Mouse (Mus musculus) megakaryocyte, embryonic 14.5 days (primary cell): ENCODE results near the gene Akirin1.

Experiments
- FLI1 ChIP-seq: IDR thresholded peaks from 2 replicates; pipeline ENCODE4 v1.6.1; 2012; ENCODE audit warnings: low read length, inconsistent platforms, mixed read lengths
- GATA1 ChIP-seq: IDR thresholded peaks from 3 replicates; pipeline ENCODE4 v1.6.1; 2012; ENCODE audit warnings: mixed read lengths, low read length, inconsistent platforms, borderline replicate concordance

- TF ChIP-seq GATA1 = no peak
- no peak for TF ChIP-seq FLI1
Observed at GRCm38 (mm10) chr4:123733532-123733931, 16.6 kb downstream of the Akirin1 start.
